Mouse (Mus musculus) cerebellum, postnatal 36 days (tissue): Measurements from ENCODE around the gene 2310030G06Rik.

ENCODE experiments used
- DNase-seq, 2 experiments: peaks; one replicate each; pipeline ENCODE4 v3.0.0; 2021 to 2022; ENCODE audit warnings: mixed read lengths in 2 of 2

Gene 2310030G06Rik

GRCm38 (mm10) chr9:50742261-50742660 lies 4.1 kb downstream of the 2310030G06Rik start:
- DNase-seq: no peak

GRCm38 (mm10) chr9:50740867-50741784 lies 5.2 kb downstream of the 2310030G06Rik start:
- no peak for DNase-seq

- DNase-seq: peak; percentile 76 to 79
Measured at GRCm38 (mm10) chr9:50738914-50739870, 7.1 kb downstream of the 2310030G06Rik start, which contains the start of gene Dixdc1. Gene Dixdc1, minus strand, starts transcription at chr9:50739517.

GRCm38 (mm10) chr9:50734989-50735388 lies 11.3 kb downstream of the 2310030G06Rik start:
- peak; percentile 66 to 80 for DNase-seq

- no peak for DNase-seq
Measured at GRCm38 (mm10) chr9:50732560-50732959, 13.8 kb downstream of the 2310030G06Rik start.

GRCm38 (mm10) chr9:50729600-50729999 lies 16.7 kb downstream of the 2310030G06Rik start:
- no peak for DNase-seq

GRCm38 (mm10) chr9:50727925-50728651 lies 18.2 kb downstream of the 2310030G06Rik start:
- peak; percentile 78 to 80 for DNase-seq

- DNase-seq: peak; percentile 61
Measured at GRCm38 (mm10) chr9:50727171-50727924, 19.0 kb downstream of the 2310030G06Rik start.

GRCm38 (mm10) chr9:50725921-50726590 lies 20.3 kb downstream of the 2310030G06Rik start:
- DNase-seq: peak; percentile 45 to 59

GRCm38 (mm10) chr9:50724661-50725330 lies 21.5 kb downstream of the 2310030G06Rik start:
- peak in 1 of 2 experiments; percentile 35 for DNase-seq

- peak in 1 of 2 experiments; percentile 31 for DNase-seq
Measured at GRCm38 (mm10) chr9:50724147-50724546, 22.2 kb downstream of the 2310030G06Rik start.

GRCm38 (mm10) chr9:50723406-50723805 lies 22.9 kb downstream of the 2310030G06Rik start:
- DNase-seq: peak; percentile 84 to 93

- peak; percentile 52 to 53 for DNase-seq
Measured at GRCm38 (mm10) chr9:50722451-50722911, 23.9 kb downstream of the 2310030G06Rik start.

GRCm38 (mm10) chr9:50721061-50721460 lies 25.3 kb downstream of the 2310030G06Rik start:
- no peak for DNase-seq

- no peak for DNase-seq
Measured at GRCm38 (mm10) chr9:50718878-50719277, 27.5 kb downstream of the 2310030G06Rik start.

GRCm38 (mm10) chr9:50714188-50714587 lies 32.1 kb downstream of the 2310030G06Rik start:
- DNase-seq: no peak

- no peak for DNase-seq
Measured at GRCm38 (mm10) chr9:50711337-50711736, 35.0 kb downstream of the 2310030G06Rik start.

GRCm38 (mm10) chr9:50709108-50709507 lies 37.2 kb downstream of the 2310030G06Rik start:
- peak; percentile 44 to 51 for DNase-seq

GRCm38 (mm10) chr9:50704907-50705306 lies 41.4 kb downstream of the 2310030G06Rik start:
- no peak for DNase-seq
